Mouse (Mus musculus): ENCODE measurements around the gene Gpr4.
A peak's percentile ranks its signal among the peaks of the same experiment; 100 is the strongest.

DNA sequence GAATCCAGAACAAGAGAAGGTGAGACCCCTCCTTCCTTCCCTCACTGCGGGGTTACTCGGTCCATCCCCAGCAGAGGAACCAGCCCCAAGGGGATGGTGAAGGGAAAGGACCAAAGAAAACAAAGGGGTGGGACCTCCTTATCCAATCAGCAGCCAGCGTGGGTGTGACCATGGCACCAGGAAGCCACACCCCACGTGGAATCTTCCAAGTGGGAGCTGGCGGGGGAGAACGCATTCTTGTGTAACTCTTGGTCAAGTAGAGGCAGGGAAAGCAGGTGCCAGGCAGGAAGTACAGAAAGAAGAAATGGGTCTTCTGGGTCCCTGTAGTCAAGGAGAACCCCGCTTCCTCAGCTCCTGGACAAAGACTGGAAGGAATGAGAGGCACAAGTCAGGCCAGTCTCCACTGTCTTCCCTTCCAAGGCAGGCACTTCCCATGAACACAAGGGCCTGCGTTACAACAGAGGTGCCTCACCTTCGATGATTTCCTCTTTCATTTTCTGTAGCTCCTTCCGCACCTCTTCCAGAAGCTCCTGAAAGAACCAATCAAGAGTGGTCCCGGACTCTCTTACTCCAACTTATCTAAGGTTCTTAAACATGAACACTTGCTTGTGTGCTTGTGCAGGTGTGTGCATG is 45.2 kb downstream of the Gpr4 start:
- no peak for TF ChIP-seq CTCF (IDR thresholded peaks at IDR 0.05; ENCODE audit: low read depth, low read length)
- TF ChIP-seq EP300 (IDR thresholded peaks at IDR 0.05; ENCODE audit: insufficient read depth, low read depth, low read length), result 0 out of 2 replicates have a peak, but pooled peaks have one; percentile 32

All from ES-Bruce4 (cell line).